Comparison of ENCODE assay signal across 20 mouse cellular contexts in genomic region chr19:15348356-15348755, GRCm38 (mm10).
"Had no signal": no experiment of that assay in that cellular context is flagged by ENCODE, and none has a peak within 500 bp of the region (broad histone marks: within the 10 kb centered on the region; RNA-seq: fewer than 3 reads in every experiment).

No protein-coding gene starts in this region.

- H3K4me2 ChIP-seq: kidney, embryonic 15.5 days; limb, embryonic 13.5 days; liver, embryonic 12.5 days; liver, embryonic 15.5 days; lung, embryonic 15.5 days; midbrain, embryonic 11.5 days; neural tube, embryonic 13.5 days had no signal

- H3K27me3 ChIP-seq: limb, embryonic 13.5 days; liver, embryonic 12.5 days; liver, embryonic 15.5 days; lung, embryonic 15.5 days; neural tube, embryonic 13.5 days had no signal

- H3K36me3 ChIP-seq: kidney, embryonic 15.5 days; limb, embryonic 10.5 days; limb, embryonic 13.5 days; liver, embryonic 12.5 days; liver, embryonic 15.5 days; lung, embryonic 15.5 days; neural tube, embryonic 13.5 days had no signal

- H3K27ac ChIP-seq: kidney, embryonic 15.5 days; limb, embryonic 10.5 days; limb, embryonic 13.5 days; liver, embryonic 12.5 days; liver, embryonic 15.5 days; lung, embryonic 15.5 days; neural tube, embryonic 13.5 days had no signal

- H3K4me3 ChIP-seq: kidney, embryonic 15.5 days; limb, embryonic 10.5 days; limb, embryonic 13.5 days; liver, embryonic 12.5 days; liver, embryonic 15.5 days; lung, embryonic 15.5 days; neural tube, embryonic 13.5 days had no signal

- H3K4me1 ChIP-seq: kidney, embryonic 15.5 days; limb, embryonic 10.5 days; limb, embryonic 13.5 days; liver, embryonic 12.5 days; liver, embryonic 15.5 days; lung, embryonic 15.5 days; neural tube, embryonic 13.5 days had no signal

- DNase-seq: kidney, adult 8-10 months; kidney, postnatal 10 days; kidney, postnatal 36 days; liver; lung, adult 18-20 months; lung, postnatal 10 days; lung, postnatal 4 days; midbrain, embryonic 14.5 days; retina, postnatal 1 day; right cerebral cortex, postnatal 25 days; thymus, adult 18-20 months; thymus, postnatal 36 days had no signal
